Mouse (Mus musculus) erythroblast, adult 5-6 weeks (primary cell): ENCODE measurements around the gene Plppr3. TPM values are rescaled to one million over a fixed set of nuclear protein-coding genes. Genes with fewer than 3 reads are reported as not detected.

Source experiments
- ATAC-seq: replicated peaks from 2 replicates; pipeline ENCODE4 v1.8.0; 2016; ENCODE audit warnings: moderate number of reproducible peaks, mild to moderate bottlenecking, moderate TSS enrichment, inconsistent platforms; ENCODE audit not compliant: poor library complexity, low FRiP score, severe bottlenecking
- total RNA-seq, 2 experiments: library from RNA; stranded (forward) in 1 of 2; stranded (reverse) in 1 of 2; fragments of 150-400 nt in 1 of 2; fragments of 200-764, 138-1000 nt in 1 of 2; gene quantifications; 2 replicates each; pipeline versions ENCODE4 v1.2.3 to v1.2.4; 2015 to 2017; ENCODE audit warnings: low replicate concordance in 2 of 2

Gene Plppr3
- total RNA-seq, 2 experiments from 2014 or later: 2.1 to 4.9 TPM

GRCm38 (mm10) chr10:79824413-79824812, 50.0 kb downstream of the Plppr3 start:
- no peak for ATAC-seq

- ATAC-seq: no peak
These were observed 51.4 kb downstream of the Plppr3 start for GRCm38 (mm10) chr10:79823011-79823410.

DNA sequence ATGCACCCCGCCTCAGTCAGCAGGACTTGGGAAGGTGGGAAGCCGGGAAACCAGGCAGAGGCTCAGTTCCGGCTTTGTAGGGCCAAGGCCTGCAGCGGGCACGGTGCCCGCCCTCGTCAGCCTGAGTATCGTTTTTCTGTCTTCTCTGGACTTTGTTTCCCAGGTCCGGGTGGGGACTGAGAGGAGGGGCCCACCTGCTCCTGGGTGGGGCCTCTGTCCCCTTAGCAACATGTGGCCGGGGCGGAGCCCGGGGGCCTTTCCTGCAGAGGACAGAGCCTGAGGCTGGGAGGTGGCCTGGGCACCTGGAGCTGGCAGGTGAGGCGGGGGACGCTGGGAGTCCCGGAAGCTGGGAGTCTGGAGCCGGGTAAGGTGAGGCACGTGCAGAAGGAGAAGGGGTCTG, 52.1 kb downstream of the Plppr3 start:
- ATAC-seq: no peak

GRCm38 (mm10) chr10:79821731-79822130, 52.7 kb downstream of the Plppr3 start:
- no peak for ATAC-seq

- no peak for ATAC-seq
These were observed 53.7 kb downstream of the Plppr3 start, which contains the start of gene Misp for GRCm38 (mm10) chr10:79820782-79821181. TSS of gene Misp (plus strand) at chr10:79820989.

- no peak for ATAC-seq
These were observed 54.2 kb downstream of the Plppr3 start for GRCm38 (mm10) chr10:79820277-79820676.

DNA sequence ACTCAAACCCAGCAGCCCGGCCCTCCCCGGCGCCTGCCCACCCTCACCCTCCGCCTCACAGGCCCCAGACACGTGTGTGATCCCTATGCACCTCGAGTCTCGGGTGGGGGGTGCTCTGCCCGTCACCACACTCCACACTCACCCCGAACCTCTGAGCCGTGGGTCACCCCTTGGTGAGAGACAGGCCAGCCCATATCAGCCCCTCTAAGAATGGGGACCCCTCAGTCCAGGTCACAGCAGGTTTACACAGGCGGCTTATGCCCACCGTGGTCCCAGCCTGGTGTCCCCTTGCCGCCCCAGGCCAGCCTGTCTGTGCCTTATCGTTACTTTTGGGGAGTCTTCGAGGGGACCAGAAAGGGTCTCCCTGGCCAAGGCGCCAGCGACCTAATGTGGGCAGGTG, 54.8 kb downstream of the Plppr3 start:
- ATAC-seq: no peak

GRCm38 (mm10) chr10:79818225-79818624, 56.2 kb downstream of the Plppr3 start:
- no peak for ATAC-seq

- ATAC-seq: no peak
These were observed 57.3 kb downstream of the Plppr3 start for GRCm38 (mm10) chr10:79817111-79817510.

DNA sequence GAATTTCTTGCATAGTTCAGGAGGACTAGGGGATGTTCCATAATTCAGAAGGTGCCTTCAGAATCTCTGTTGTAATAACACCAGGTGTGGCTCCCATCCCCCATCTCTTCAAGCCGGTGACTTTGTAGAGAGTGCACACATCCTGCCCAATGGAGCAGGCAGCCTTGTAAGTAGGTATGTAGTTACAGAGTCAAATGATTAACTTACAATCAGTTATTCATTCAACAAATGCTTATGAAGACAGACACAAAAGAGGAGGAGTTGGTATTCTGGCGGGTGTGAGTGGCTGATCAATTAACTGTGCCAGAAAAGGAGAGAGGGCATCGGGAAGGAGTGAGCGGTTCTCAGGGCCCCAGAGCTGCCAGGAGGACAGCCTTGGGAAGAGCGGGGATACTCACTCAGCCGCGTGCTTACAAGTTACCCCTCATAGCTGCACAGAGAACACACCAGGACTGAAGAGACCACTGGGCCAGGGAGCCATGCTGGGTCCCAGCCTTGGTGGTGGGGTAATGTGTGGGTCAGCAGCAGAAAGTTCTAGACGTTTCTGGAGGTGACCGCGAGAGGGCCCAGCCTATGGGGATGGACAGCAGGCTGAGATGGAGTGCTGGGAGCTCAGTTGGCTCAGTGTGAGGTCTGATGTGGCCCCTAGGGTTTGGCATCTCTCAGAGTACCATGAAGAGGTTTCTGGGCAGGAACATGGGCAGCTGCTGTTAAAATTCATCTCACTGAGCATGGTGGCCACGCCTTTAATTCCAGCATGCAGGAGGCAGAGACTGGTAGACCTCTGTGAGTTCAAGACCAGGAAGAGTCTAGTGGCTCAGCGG, 58.6 kb downstream of the Plppr3 start:
- no peak for ATAC-seq

- ATAC-seq: no peak
These were observed 60.1 kb downstream of the Plppr3 start for GRCm38 (mm10) chr10:79814271-79814842.

DNA sequence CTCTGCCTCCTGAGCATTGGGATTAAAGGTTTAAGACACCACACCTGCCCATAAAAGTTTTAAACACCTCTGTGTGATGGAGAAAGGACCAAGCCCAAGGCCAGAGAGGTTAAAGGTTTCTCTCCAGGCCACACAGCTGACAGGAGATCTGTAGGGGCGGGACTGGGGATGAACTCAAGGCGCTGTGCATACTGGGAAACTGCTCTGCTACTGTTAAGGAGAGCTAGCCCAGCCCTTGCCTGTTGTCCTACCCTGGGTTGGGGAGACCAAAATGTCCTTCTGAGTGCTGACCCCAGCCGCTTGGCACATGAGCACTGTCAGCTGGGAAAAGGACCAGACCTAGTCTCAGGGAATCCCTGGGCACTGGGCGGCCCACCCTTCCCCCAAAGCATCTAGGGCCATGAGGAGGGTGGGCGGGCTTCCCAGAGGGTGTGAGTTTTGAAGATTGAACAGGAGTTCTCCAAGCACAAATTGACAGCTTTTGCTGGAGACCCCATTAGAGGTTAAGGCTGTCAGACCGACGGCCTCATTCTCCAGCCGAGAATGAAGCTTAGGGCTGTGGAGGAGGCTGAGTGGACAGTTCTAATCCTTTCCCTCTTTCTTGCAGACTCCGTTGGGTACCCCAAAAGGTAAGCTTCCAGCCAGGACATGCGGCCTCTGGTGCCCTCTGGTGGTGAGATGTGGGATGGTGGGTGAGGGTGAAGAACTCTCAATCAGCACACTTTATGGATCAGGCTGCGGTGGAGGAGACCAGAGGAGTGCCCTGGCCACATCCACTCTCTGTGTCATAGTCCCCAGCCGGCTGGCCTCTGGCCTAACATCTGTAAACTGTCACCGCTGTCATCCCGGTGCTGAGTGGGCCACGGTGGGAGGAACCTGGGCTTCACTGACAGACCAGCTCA, 62.4 kb downstream of the Plppr3 start:
- ATAC-seq: peak; percentile 70

Other genes with a start within 250 kb of the Plppr3 start
Only the 30 nearest of the 34 such genes appear.
- not detected in 2 replicates for gene Madcam1, start 210.1 kb downstream of the Plppr3 start, total RNA-seq (2015; ENCODE audit: low replicate concordance)
- 0.84 TPM in 1 of 2 replicates, not detected in the other for gene Madcam1, start 210.1 kb downstream of the Plppr3 start, total RNA-seq (2017; ENCODE audit: low replicate concordance)
- gene Tpgs1, start 205.3 kb downstream of the Plppr3 start, total RNA-seq (2015; ENCODE audit: low replicate concordance): 2.9 and 6.3 TPM in 2 replicates
- gene Tpgs1, start 205.3 kb downstream of the Plppr3 start, total RNA-seq (2017; ENCODE audit: low replicate concordance): 0.56 and 0.68 TPM in 2 replicates
- gene Cdc34, start 192.4 kb downstream of the Plppr3 start, total RNA-seq (2015; ENCODE audit: low replicate concordance): 20.5 and 25.9 TPM in 2 replicates
- gene Cdc34, start 192.4 kb downstream of the Plppr3 start, total RNA-seq (2017; ENCODE audit: low replicate concordance): 36.7 and 46.1 TPM in 2 replicates
- not detected in 2 replicates for gene Gzmm, start 185.6 kb downstream of the Plppr3 start, total RNA-seq (2015; ENCODE audit: low replicate concordance)
- gene Gzmm, start 185.6 kb downstream of the Plppr3 start, total RNA-seq (2017; ENCODE audit: low replicate concordance): 1.7 TPM in 1 of 2 replicates, not detected in the other
- 913 and 945 TPM in 2 replicates for gene Bsg, start 170.1 kb downstream of the Plppr3 start, total RNA-seq (2015; ENCODE audit: low replicate concordance)
- 805 and 888 TPM in 2 replicates for gene Bsg, start 170.1 kb downstream of the Plppr3 start, total RNA-seq (2017; ENCODE audit: low replicate concordance)
- gene Hcn2, start 158.0 kb downstream of the Plppr3 start, total RNA-seq (2015; ENCODE audit: low replicate concordance): not detected in 2 replicates
- not detected in 2 replicates for gene Hcn2, start 158.0 kb downstream of the Plppr3 start, total RNA-seq (2017; ENCODE audit: low replicate concordance)
- 3.6 and 4.8 TPM in 2 replicates for gene Polrmt, start 128.1 kb downstream of the Plppr3 start, total RNA-seq (2015; ENCODE audit: low replicate concordance)
- gene Polrmt, start 128.1 kb downstream of the Plppr3 start, total RNA-seq (2017; ENCODE audit: low replicate concordance): 1.1 and 5.0 TPM in 2 replicates
- not detected in 2 replicates for gene Fgf22, start 119.6 kb downstream of the Plppr3 start, total RNA-seq (2015; ENCODE audit: low replicate concordance)
- gene Fgf22, start 119.6 kb downstream of the Plppr3 start, total RNA-seq (2017; ENCODE audit: low replicate concordance): 0.26 TPM in 1 of 2 replicates, not detected in the other
- 11.3 and 12.1 TPM in 2 replicates for gene Rnf126, start 107.7 kb downstream of the Plppr3 start, total RNA-seq (2015; ENCODE audit: low replicate concordance)
- 2.6 and 10.7 TPM in 2 replicates for gene Rnf126, start 107.7 kb downstream of the Plppr3 start, total RNA-seq (2017; ENCODE audit: low replicate concordance)
- gene Fstl3, start 97.4 kb downstream of the Plppr3 start, total RNA-seq (2015; ENCODE audit: low replicate concordance): 1.7 and 5.8 TPM in 2 replicates
- not detected in 2 replicates for gene Fstl3, start 97.4 kb downstream of the Plppr3 start, total RNA-seq (2017; ENCODE audit: low replicate concordance)
- 30.5 and 45.0 TPM in 2 replicates for gene Prss57, start 83.7 kb downstream of the Plppr3 start, total RNA-seq (2015; ENCODE audit: low replicate concordance)
- 6.8 and 14.3 TPM in 2 replicates for gene Prss57, start 83.7 kb downstream of the Plppr3 start, total RNA-seq (2017; ENCODE audit: low replicate concordance)
- 9.4 and 12.5 TPM in 2 replicates for gene Palm, start 81.1 kb downstream of the Plppr3 start, total RNA-seq (2015; ENCODE audit: low replicate concordance)
- 4.5 and 10.0 TPM in 2 replicates for gene Palm, start 81.1 kb downstream of the Plppr3 start, total RNA-seq (2017; ENCODE audit: low replicate concordance)
- not detected in 2 replicates for gene Misp, start 53.6 kb downstream of the Plppr3 start, total RNA-seq (2015; ENCODE audit: low replicate concordance)
- not detected in 2 replicates for gene Misp, start 53.6 kb downstream of the Plppr3 start, total RNA-seq (2017; ENCODE audit: low replicate concordance)
- gene Ptbp1, start 20.2 kb downstream of the Plppr3 start, total RNA-seq (2015; ENCODE audit: low replicate concordance): 45.2 and 66.7 TPM in 2 replicates
- 38.2 and 53.2 TPM in 2 replicates for gene Ptbp1, start 20.2 kb downstream of the Plppr3 start, total RNA-seq (2017; ENCODE audit: low replicate concordance)
- 420 and 449 TPM in 2 replicates for gene Prtn3, start 158 bp downstream of the Plppr3 start, total RNA-seq (2015; ENCODE audit: low replicate concordance)
- gene Prtn3, start 158 bp downstream of the Plppr3 start, total RNA-seq (2017; ENCODE audit: low replicate concordance): 114 and 118 TPM in 2 replicates
- 996 and 1,031 TPM in 2 replicates for gene Elane, start 11.6 kb upstream of the Plppr3 start, total RNA-seq (2015; ENCODE audit: low replicate concordance)
- 253 and 405 TPM in 2 replicates for gene Elane, start 11.6 kb upstream of the Plppr3 start, total RNA-seq (2017; ENCODE audit: low replicate concordance)
- gene Cfd, start 16.2 kb upstream of the Plppr3 start, total RNA-seq (2015; ENCODE audit: low replicate concordance): not detected in 2 replicates
- gene Cfd, start 16.2 kb upstream of the Plppr3 start, total RNA-seq (2017; ENCODE audit: low replicate concordance): not detected in 2 replicates
- 5.9 and 11.3 TPM in 2 replicates for gene Med16, start 34.3 kb upstream of the Plppr3 start, total RNA-seq (2015; ENCODE audit: low replicate concordance)
- 4.7 and 9.1 TPM in 2 replicates for gene Med16, start 34.3 kb upstream of the Plppr3 start, total RNA-seq (2017; ENCODE audit: low replicate concordance)
- not detected in 2 replicates for gene Gm26602, start 36.2 kb upstream of the Plppr3 start, total RNA-seq (2015; ENCODE audit: low replicate concordance)
- not detected in 2 replicates for gene Gm26602, start 36.2 kb upstream of the Plppr3 start, total RNA-seq (2017; ENCODE audit: low replicate concordance)
- not detected in 2 replicates for gene Kiss1r, start 42.3 kb upstream of the Plppr3 start, total RNA-seq (2015; ENCODE audit: low replicate concordance)
- gene Kiss1r, start 42.3 kb upstream of the Plppr3 start, total RNA-seq (2017; ENCODE audit: low replicate concordance): 0.14 TPM in 1 of 2 replicates, not detected in the other
- gene R3hdm4, start 46.6 kb upstream of the Plppr3 start, total RNA-seq (2015; ENCODE audit: low replicate concordance): 42.8 and 46.1 TPM in 2 replicates
- gene R3hdm4, start 46.6 kb upstream of the Plppr3 start, total RNA-seq (2017; ENCODE audit: low replicate concordance): 25.0 and 28.3 TPM in 2 replicates
- 6.3 and 8.8 TPM in 2 replicates for gene Arid3a, start 52.4 kb upstream of the Plppr3 start, total RNA-seq (2015; ENCODE audit: low replicate concordance)
- gene Arid3a, start 52.4 kb upstream of the Plppr3 start, total RNA-seq (2017; ENCODE audit: low replicate concordance): 10.5 and 14.7 TPM in 2 replicates
- gene Wdr18, start 85.5 kb upstream of the Plppr3 start, total RNA-seq (2015; ENCODE audit: low replicate concordance): 4.0 and 7.5 TPM in 2 replicates
- gene Wdr18, start 85.5 kb upstream of the Plppr3 start, total RNA-seq (2017; ENCODE audit: low replicate concordance): 2.5 and 14.2 TPM in 2 replicates
- gene Grin3b, start 96.1 kb upstream of the Plppr3 start, total RNA-seq (2015; ENCODE audit: low replicate concordance): not detected in 2 replicates
- gene Grin3b, start 96.1 kb upstream of the Plppr3 start, total RNA-seq (2017; ENCODE audit: low replicate concordance): not detected in 2 replicates
- 13.6 and 29.6 TPM in 2 replicates for gene Tmem259, start 109.7 kb upstream of the Plppr3 start, total RNA-seq (2015; ENCODE audit: low replicate concordance)
- gene Tmem259, start 109.7 kb upstream of the Plppr3 start, total RNA-seq (2017; ENCODE audit: low replicate concordance): 12.8 and 22.6 TPM in 2 replicates
- gene Cnn2, start 114.0 kb upstream of the Plppr3 start, total RNA-seq (2015; ENCODE audit: low replicate concordance): 33.8 and 46.6 TPM in 2 replicates
- gene Cnn2, start 114.0 kb upstream of the Plppr3 start, total RNA-seq (2017; ENCODE audit: low replicate concordance): 30.0 and 73.0 TPM in 2 replicates
- gene Abca7, start 121.9 kb upstream of the Plppr3 start, total RNA-seq (2015; ENCODE audit: low replicate concordance): 14.4 and 18.2 TPM in 2 replicates
- gene Abca7, start 121.9 kb upstream of the Plppr3 start, total RNA-seq (2017; ENCODE audit: low replicate concordance): 19.4 and 27.7 TPM in 2 replicates
- gene Arhgap45, start 142.0 kb upstream of the Plppr3 start, total RNA-seq (2015; ENCODE audit: low replicate concordance): 23.1 and 31.6 TPM in 2 replicates
- gene Arhgap45, start 142.0 kb upstream of the Plppr3 start, total RNA-seq (2017; ENCODE audit: low replicate concordance): 28.6 and 35.8 TPM in 2 replicates
- 23.6 and 33.4 TPM in 2 replicates for gene Polr2e, start 165.2 kb upstream of the Plppr3 start, total RNA-seq (2015; ENCODE audit: low replicate concordance)
- 4.5 and 9.9 TPM in 2 replicates for gene Polr2e, start 165.2 kb upstream of the Plppr3 start, total RNA-seq (2017; ENCODE audit: low replicate concordance)
- gene Gpx4, start 172.5 kb upstream of the Plppr3 start, total RNA-seq (2015; ENCODE audit: low replicate concordance): 108 and 169 TPM in 2 replicates
- 96.3 and 123 TPM in 2 replicates for gene Gpx4, start 172.5 kb upstream of the Plppr3 start, total RNA-seq (2017; ENCODE audit: low replicate concordance)